Mouse (Mus musculus) bone marrow macrophage, adult 2 months (primary cell): ENCODE results near the gene Ube4b.

Source experiments
- CTCF ChIP-seq: IDR thresholded peaks from 2 replicates; pipeline ENCODE4 v1.5.1; 2012; ENCODE audit warnings: low read depth, mild to moderate bottlenecking, low read length, moderate library complexity
- POLR2A ChIP-seq: IDR thresholded peaks from 2 replicates; pipeline ENCODE4 v1.6.1; 2012; ENCODE audit warnings: mild to moderate bottlenecking, low read depth, low read length, borderline replicate concordance

GRCm38 (mm10) chr4:149327281-149327680, 99.3 kb downstream of the Ube4b start:
- no peak for TF ChIP-seq CTCF
- TF ChIP-seq POLR2A, result no peak
